Mouse (Mus musculus) 3134 (cell line): ENCODE results near the gene Slc7a15.

Experiments
- DNase-seq: peaks from one replicate; pipeline ENCODE4 v3.0.0-alpha.2; 2011; ENCODE audit warnings: low spot score; ENCODE audit not compliant: insufficient read length; ENCODE audit errors: extremely low read depth

Slc7a15 gene

GRCm38 (mm10) chr12:8510317-8510988 lies 88.4 kb downstream of the Slc7a15 start:
- DNase-seq = no peak

- peak; percentile 47 for DNase-seq
Observed at GRCm38 (mm10) chr12:8509693-8510092, 89.2 kb downstream of the Slc7a15 start.

GRCm38 (mm10) chr12:8506954-8507707 lies 91.7 kb downstream of the Slc7a15 start:
- DNase-seq = no peak

- no peak for DNase-seq
Observed at GRCm38 (mm10) chr12:8504131-8504530, 94.7 kb downstream of the Slc7a15 start.

- no peak for DNase-seq
Observed at GRCm38 (mm10) chr12:8502546-8502945, 96.3 kb downstream of the Slc7a15 start.

GRCm38 (mm10) chr12:8501571-8502305 lies 97.1 kb downstream of the Slc7a15 start:
- DNase-seq = no peak

- no peak for DNase-seq
Observed at GRCm38 (mm10) chr12:8500597-8501570, 98.0 kb downstream of the Slc7a15 start.

GRCm38 (mm10) chr12:8499871-8500596 lies 98.8 kb downstream of the Slc7a15 start, which contains the start of gene Rhob:
Gene Rhob (minus strand): TSS chr12:8500009.
- peak; percentile 97 for DNase-seq

GRCm38 (mm10) chr12:8499001-8499870 lies 99.6 kb downstream of the Slc7a15 start:
- peak; percentile 88 for DNase-seq

GRCm38 (mm10) chr12:8498591-8499000 lies 100.3 kb downstream of the Slc7a15 start:
- no peak for DNase-seq

GRCm38 (mm10) chr12:8498148-8498571 lies 100.7 kb downstream of the Slc7a15 start:
- peak; percentile 28 for DNase-seq

GRCm38 (mm10) chr12:8497314-8497706 lies 101.6 kb downstream of the Slc7a15 start:
- DNase-seq = no peak

GRCm38 (mm10) chr12:8496679-8497313 lies 102.1 kb downstream of the Slc7a15 start:
- no peak for DNase-seq

- DNase-seq = peak; percentile 27
Observed at GRCm38 (mm10) chr12:8495881-8496678, 102.8 kb downstream of the Slc7a15 start.

- no peak for DNase-seq
Observed at GRCm38 (mm10) chr12:8494675-8495074, 104.2 kb downstream of the Slc7a15 start.

GRCm38 (mm10) chr12:8493386-8493785 lies 105.5 kb downstream of the Slc7a15 start:
- no peak for DNase-seq

- no peak for DNase-seq
Observed at GRCm38 (mm10) chr12:8489098-8489497, 109.8 kb downstream of the Slc7a15 start.
